Mouse (Mus musculus) telencephalon, adult 2 months (tissue): ENCODE results near the gene Vmn2r95.
"Not testable (repeated sequence)": the region's sequence is repeated elsewhere in the genome, so short reads cannot be mapped to it uniquely, and the experiment has no call there.

Experiments used
- DNase-seq: peaks from one replicate; pipeline ENCODE4 v3.0.0-alpha.2; 2011; ENCODE audit warnings: low read depth, low spot score

Gene Vmn2r95

GRCm38 (mm10) chr17:18423778-18424177 is at the start of gene Vmn2r95:
Gene Vmn2r95, plus strand, starts transcription at chr17:18424078.
- no peak for DNase-seq

GRCm38 (mm10) chr17:18455619-18456140 is 31.8 kb downstream of the Vmn2r95 start:
- DNase-seq: no peak

- DNase-seq: not testable (repeated sequence)
These were observed 34.3 kb downstream of the Vmn2r95 start for GRCm38 (mm10) chr17:18458126-18458634.

- DNase-seq: no peak
These were observed 38.8 kb downstream of the Vmn2r95 start for GRCm38 (mm10) chr17:18462695-18463094.

- DNase-seq: no peak
These were observed 56.0 kb downstream of the Vmn2r95 start for GRCm38 (mm10) chr17:18479885-18480284.
